Mouse (Mus musculus) midbrain, embryonic 14.5 days (tissue): ENCODE data around the gene Olfr591. TPM values are rescaled to one million over a fixed set of nuclear protein-coding genes. Genes with fewer than 3 reads are reported as not detected.
"Not testable (repeated sequence)": the region's sequence is repeated elsewhere in the genome, so short reads cannot be mapped to it uniquely, and the experiment has no call there.

Experiments
- ATAC-seq: fragments of 200-750 bp; cut with Nextera tagmentation; 2 replicates; pipeline ENCODE4 v1.8.0; 2017; ENCODE audit warnings: moderate number of reproducible peaks, moderate library complexity; ENCODE audit not compliant: low FRiP score, low TSS enrichment
- DNase-seq: peaks from one replicate; pipeline ENCODE4 v3.0.0-alpha.2; 2015
- H3K27ac ChIP-seq: fragments of 300-500 bp; sonication (generic); replicated peaks from 2 replicates; pipeline ENCODE4 v1.5.1; 2014; ENCODE audit warnings: mild to moderate bottlenecking, low read depth, low read length, moderate library complexity
- H3K27me3 ChIP-seq: fragments of 300-500 bp; sonication (generic); 2 replicates; pipeline ENCODE4 v1.6.1; 2014; ENCODE audit warnings: low read length, control low read depth, mixed read lengths; ENCODE audit not compliant: control insufficient read depth, insufficient read depth
- H3K36me3 ChIP-seq: fragments of 300-500 bp; sonication (generic); 2 replicates; pipeline ENCODE4 v1.6.1; 2014; ENCODE audit warnings: low read length, control low read depth; ENCODE audit not compliant: control insufficient read depth, insufficient read depth
- H3K4me1 ChIP-seq: fragments of 300-500 bp; sonication (generic); 2 replicates; pipeline ENCODE4 v1.6.1; 2014; ENCODE audit warnings: mild to moderate bottlenecking, antibody characterized with exemption, low read length, control low read depth; ENCODE audit not compliant: control insufficient read depth, insufficient read depth
- H3K4me2 ChIP-seq: fragments of 300-500 bp; sonication (generic); 2 replicates; pipeline ENCODE4 v1.6.1; 2014; ENCODE audit warnings: mild to moderate bottlenecking, low read length, moderate library complexity
- H3K4me3 ChIP-seq: fragments of 300-500 bp; sonication (generic); replicated peaks from 2 replicates; pipeline ENCODE4 v1.5.1; 2014; ENCODE audit warnings: low read depth, low read length
- H3K9ac ChIP-seq: fragments of 300-500 bp; sonication (generic); replicated peaks from 2 replicates; pipeline ENCODE4 v1.6.1; 2014; ENCODE audit warnings: mild to moderate bottlenecking, low read length, moderate library complexity
- H3K9me3 ChIP-seq: fragments of 300-500 bp; sonication (generic); 2 replicates; pipeline ENCODE4 v1.6.1; 2016; ENCODE audit warnings: low read length, control low read depth, mixed read lengths; ENCODE audit not compliant: control insufficient read depth
- WGBS: fragments of 180-500 bp; shearing (Covaris S2); extraction: QIAGEN DNeasy Blood & Tissue Kit; methylation state at CpG from one replicate; pipeline ENCODE4 v1.1.7; 2014; 5-methylcytosine and 5-hydroxymethylcytosine counted together
- polyA plus RNA-seq: library from polyadenylated mRNA; unstranded; fragments of >200 nt; fragmentation: Nextera tagmentation; extraction: Ambion mirVana; gene quantifications from 2 replicates; pipeline ENCODE4 v1.2.1, GENCODE M21; 2014

Gene Olfr591
- not detected in 2 replicates for polyA plus RNA-seq

DNA sequence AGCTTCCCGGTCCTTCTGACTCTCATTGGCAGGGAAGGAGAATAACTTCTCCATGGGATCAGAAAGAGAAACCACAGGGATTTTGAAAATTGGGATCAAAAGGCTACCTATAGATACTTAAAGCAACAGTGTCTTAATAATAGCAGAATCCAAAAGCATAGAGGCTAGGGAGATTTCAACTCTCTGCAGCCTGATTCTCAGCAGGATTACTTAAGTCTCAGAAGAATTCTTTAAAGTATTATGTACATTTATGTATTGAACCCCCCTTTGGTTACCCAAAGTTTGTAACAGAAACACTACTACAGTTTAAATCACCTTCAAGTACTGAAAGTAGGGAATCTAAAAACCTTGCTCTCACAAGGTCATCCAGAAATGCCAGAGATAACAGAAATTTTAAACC lies at the start of gene Olfr591:
Olfr591 (minus strand) TSS at position 101 of the 400 bp plus-strand sequence.
- WGBS, result 74% methylated on average over 1 of the region's 1 CpGs
- Histone ChIP-seq H3K4me3 (no peak within 1 kb of the TSS), H3K4me2 (no peak within 1 kb of the TSS), H3K4me1 (no peaks in the 10 kb centered on the region), H3K9ac (no peak within 1 kb of the TSS), H3K27me3 (no peaks in the 10 kb centered on the region), H3K36me3 (no peaks in the 10 kb centered on the region), H3K27ac (no peak within 1 kb of the TSS), H3K9me3 (peaks cover 8% of the 10 kb centered on the region; the same call in 1 of the 2 replicates)
- no peak for DNase-seq
- ATAC-seq, result no peak

DNA sequence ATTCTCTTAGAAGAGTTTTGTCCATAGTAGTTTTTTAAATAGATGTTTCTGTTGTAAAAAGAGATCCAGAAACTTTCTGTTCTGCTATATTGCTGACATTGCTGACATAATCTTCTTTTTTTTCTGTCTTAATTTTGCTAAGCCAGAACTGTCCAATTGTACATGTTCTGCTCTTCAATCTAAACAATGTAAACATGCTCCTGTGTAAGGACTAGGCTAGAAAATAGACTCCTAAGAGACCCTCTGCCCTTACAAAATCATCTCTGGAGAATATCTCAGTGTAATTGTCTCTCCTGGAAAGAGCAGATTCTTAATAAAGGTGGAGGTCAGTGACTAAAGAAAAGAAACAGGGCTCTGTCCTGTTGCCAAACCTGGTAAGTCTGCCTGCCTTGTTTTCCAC lies 38.6 kb upstream of the Olfr591 start, which contains the start of gene Olfr594:
Olfr594 (plus strand) TSS at position 301 of the 400 bp plus-strand sequence.
- H3K9me3 ChIP-seq, result no peaks in the 10 kb centered on the region
- no peak within 1 kb of the TSS for H3K27ac ChIP-seq
- ATAC-seq, result no peak
- no peak within 1 kb of the TSS for H3K4me3 ChIP-seq
- no peaks in the 10 kb centered on the region for H3K27me3 ChIP-seq
- H3K36me3 ChIP-seq, result no peaks in the 10 kb centered on the region
- H3K4me1 ChIP-seq, result no peaks in the 10 kb centered on the region
- H3K9ac ChIP-seq, result no peak within 1 kb of the TSS
- no peak within 1 kb of the TSS for H3K4me2 ChIP-seq
- DNase-seq, result no peak

- WGBS, result 87% methylated on average over 5 of the region's 5 CpGs
These were observed 33.9 kb upstream of the Olfr591 start for GRCm38 (mm10) chr7:103212050-103212449.

GRCm38 (mm10) chr7:103211562-103211961 lies 33.4 kb upstream of the Olfr591 start, which contains the start of gene Olfr593:
Olfr593 (plus strand) TSS chr7:103211862.
- 70% methylated on average over 1 of the region's 1 CpGs for WGBS
- Histone ChIP-seq H3K9ac (no peak within 1 kb of the TSS), H3K9me3 (no peaks in the 10 kb centered on the region), H3K27ac (no peak within 1 kb of the TSS), H3K4me3 (no peak within 1 kb of the TSS), H3K4me1 (no peaks in the 10 kb centered on the region), H3K36me3 (no peaks in the 10 kb centered on the region), H3K4me2 (no peak within 1 kb of the TSS), H3K27me3 (no peaks in the 10 kb centered on the region)
- DNase-seq, result no peak
- no peak for ATAC-seq

More at GRCm38 (mm10) chr7:103212050-103212449, 33.9 kb upstream of the Olfr591 start:
- ATAC-seq, DNase-seq, H3K27me3 ChIP-seq, H3K4me1 ChIP-seq, H3K4me2 ChIP-seq, H3K9me3 ChIP-seq, H3K4me3 ChIP-seq, H3K9ac ChIP-seq, H3K27ac ChIP-seq, H3K36me3 ChIP-seq: not testable (repeated sequence)

- H3K4me2 ChIP-seq, DNase-seq, H3K4me1 ChIP-seq, H3K27ac ChIP-seq, H3K9ac ChIP-seq, H3K27me3 ChIP-seq, ATAC-seq, H3K36me3 ChIP-seq, H3K4me3 ChIP-seq, H3K9me3 ChIP-seq: not testable (repeated sequence)
- WGBS, result 90% methylated on average over 1 of the region's 1 CpGs
These were observed 6.4 kb upstream of the Olfr591 start, which contains the start of gene Olfr592 for GRCm38 (mm10) chr7:103184503-103184902. Olfr592 (plus strand) TSS chr7:103184803.

DNA sequence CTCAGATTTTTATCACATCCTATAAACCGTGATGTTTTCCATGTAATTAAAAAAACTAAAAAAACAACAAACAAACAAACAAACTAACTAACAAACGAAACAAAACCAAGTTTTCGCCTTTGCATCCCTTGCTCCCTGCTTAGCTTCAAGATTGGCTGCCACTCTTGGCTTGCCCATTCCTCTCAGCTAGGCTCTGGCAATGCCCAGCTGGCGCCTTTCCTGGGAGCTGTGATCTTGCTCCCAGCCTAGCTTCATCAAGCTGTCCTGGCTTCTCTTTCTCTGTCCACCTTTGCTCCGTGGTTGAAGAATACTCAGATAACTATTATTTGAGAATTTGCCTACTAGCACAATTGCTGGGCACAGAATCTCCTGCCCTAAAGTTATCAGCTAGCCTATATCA lies 8.4 kb downstream of the Olfr591 start:
- Histone ChIP-seq H3K9me3 (no peaks in the 10 kb centered on the region), H3K27me3 (no peaks in the 10 kb centered on the region), H3K27ac (no peak overlapping the region), H3K36me3 (no peaks in the 10 kb centered on the region), H3K9ac (no peak overlapping the region), H3K4me3 (no peak overlapping the region), H3K4me1 (no peaks in the 10 kb centered on the region), H3K4me2 (no peak overlapping the region)
- no peak for DNase-seq
- ATAC-seq, result no peak
- WGBS, result 82% methylated on average over 5 of the region's 5 CpGs

DNA sequence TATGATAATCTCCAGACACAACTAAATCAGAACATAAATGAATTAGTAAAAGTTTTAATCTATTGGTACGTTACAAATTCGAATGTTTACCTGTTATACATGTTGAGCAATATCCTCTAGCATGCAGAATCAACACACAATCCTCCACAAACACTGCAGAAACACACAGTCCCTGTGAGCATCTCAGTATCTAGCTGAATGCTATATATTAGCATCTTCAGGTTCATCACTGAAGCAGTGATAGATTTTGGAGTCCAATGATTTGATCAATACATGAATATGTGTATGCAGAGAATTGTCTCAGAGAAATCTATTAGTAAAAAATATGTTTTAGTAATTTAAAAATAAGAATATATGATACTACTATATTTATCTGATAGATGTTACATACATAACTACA lies 21.9 kb downstream of the Olfr591 start, which contains the start of gene Olfr589:
Olfr589 (minus strand) TSS at position 101 of the 400 bp plus-strand sequence.
- Histone ChIP-seq H3K27ac (no peak within 1 kb of the TSS), H3K9ac (no peak within 1 kb of the TSS), H3K4me3 (no peak within 1 kb of the TSS), H3K4me2 (no peak within 1 kb of the TSS), H3K9me3 (no peaks in the 10 kb centered on the region), H3K36me3 (no peaks in the 10 kb centered on the region), H3K27me3 (no peaks in the 10 kb centered on the region), H3K4me1 (no peaks in the 10 kb centered on the region)
- 69% methylated on average over 2 of the region's 2 CpGs for WGBS
- no peak for DNase-seq
- ATAC-seq, result no peak

GRCm38 (mm10) chr7:103140579-103140978 lies 37.6 kb downstream of the Olfr591 start, which contains the start of gene Olfr588-ps1:
Olfr588-ps1 (plus strand) TSS chr7:103140879.
- Histone ChIP-seq H3K9ac (no peak within 1 kb of the TSS), H3K4me1 (no peaks in the 10 kb centered on the region), H3K9me3 (no peaks in the 10 kb centered on the region), H3K27ac (no peak within 1 kb of the TSS), H3K4me3 (no peak within 1 kb of the TSS), H3K4me2 (no peak within 1 kb of the TSS), H3K27me3 (no peaks in the 10 kb centered on the region), H3K36me3 (no peaks in the 10 kb centered on the region)
- 83% methylated on average over 1 of the region's 1 CpGs for WGBS
- no peak for DNase-seq
- no peak for ATAC-seq

GRCm38 (mm10) chr7:103125538-103125937 lies 52.6 kb downstream of the Olfr591 start, which contains the start of gene Olfr586:
Olfr586 (minus strand) TSS chr7:103125638.
- no peaks in the 10 kb centered on the region for H3K36me3 ChIP-seq
- WGBS, result 93% methylated on average over 3 of the region's 3 CpGs
- no peak within 1 kb of the TSS for H3K27ac ChIP-seq
- DNase-seq, result no peak
- H3K9ac ChIP-seq, result no peak within 1 kb of the TSS
- H3K27me3 ChIP-seq, result no peaks in the 10 kb centered on the region
- H3K4me1 ChIP-seq, result no peaks in the 10 kb centered on the region
- H3K9me3 ChIP-seq, result no peaks in the 10 kb centered on the region
- H3K4me3 ChIP-seq, result no peak within 1 kb of the TSS
- no peak within 1 kb of the TSS for H3K4me2 ChIP-seq
- ATAC-seq, result no peak
